Mouse (Mus musculus) cortical plate, adult 2 months (tissue): ENCODE results near the gene Dus2.

Experiments used
- CTCF ChIP-seq: fragments of 200-500 bp; IDR thresholded peaks from 2 replicates; pipeline ENCODE4 v1.5.1; 2011; ENCODE audit warnings: mild to moderate bottlenecking, control low read depth, low read length; ENCODE audit not compliant: insufficient read depth; ENCODE audit errors: extremely low read depth
- POLR2A ChIP-seq: fragments of 200-500 bp; IDR thresholded peaks from 2 replicates; pipeline ENCODE4 v1.6.1; 2011; ENCODE audit warnings: mild to moderate bottlenecking, low read length, control low read depth; ENCODE audit not compliant: insufficient read depth; ENCODE audit errors: extremely low read depth

GRCm38 (mm10) chr8:106016284-106016683 lies 25.1 kb downstream of the Dus2 start:
- TF ChIP-seq POLR2A (no peak), CTCF (no peak)
